Mouse (Mus musculus) embryo, embryonic 10.5 days (tissue): ENCODE measurements at regions not wholly inside any gene's neighbourhood (a gene's known extent, or its start where the extent isn't known, plus 50 kb on each side); places are given as distances from the start of the nearest gene placed in this dataset.
"Not testable (repeated sequence)": the region's sequence is repeated elsewhere in the genome, so short reads cannot be mapped to it uniquely, and the experiment has no call there.

Experiments
- DNase-seq: peaks from one replicate; pipeline ENCODE4 v3.0.0-alpha.2; 2015; ENCODE audit warnings: low spot score

DNA sequence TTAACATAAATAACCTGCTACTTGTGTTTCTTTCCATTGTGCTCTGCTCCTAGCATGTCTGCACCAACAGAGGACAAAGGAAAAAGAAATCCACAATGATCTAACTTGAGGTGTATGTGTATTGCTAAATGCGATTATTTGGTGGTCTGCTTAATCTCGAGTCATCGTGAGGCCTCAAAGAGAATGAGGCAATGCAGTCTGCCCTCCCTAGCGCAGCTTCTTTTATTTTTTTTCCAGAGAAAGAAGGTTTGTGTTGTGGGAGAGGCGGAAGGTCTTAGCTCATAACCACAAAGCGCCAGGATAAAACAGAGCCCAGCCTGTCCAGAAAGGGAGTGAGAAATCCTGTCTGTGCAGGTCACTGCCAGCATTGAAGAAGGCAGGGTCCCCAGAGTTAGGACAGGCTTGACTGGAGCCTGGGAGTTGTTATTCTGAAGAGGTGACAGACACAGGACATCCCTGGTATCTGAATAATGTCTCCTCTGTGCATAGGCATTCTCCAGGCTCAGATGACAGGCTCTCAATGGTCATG is 751.3 kb upstream of the Intu start:
- peak; percentile 28 for DNase-seq

- no peak for DNase-seq
Measured at GRCm38 (mm10) chr3:39780270-39780669, 750.8 kb upstream of the Intu start.

GRCm38 (mm10) chr3:39784901-39785300 is 746.2 kb upstream of the Intu start:
- DNase-seq, result no peak

DNA sequence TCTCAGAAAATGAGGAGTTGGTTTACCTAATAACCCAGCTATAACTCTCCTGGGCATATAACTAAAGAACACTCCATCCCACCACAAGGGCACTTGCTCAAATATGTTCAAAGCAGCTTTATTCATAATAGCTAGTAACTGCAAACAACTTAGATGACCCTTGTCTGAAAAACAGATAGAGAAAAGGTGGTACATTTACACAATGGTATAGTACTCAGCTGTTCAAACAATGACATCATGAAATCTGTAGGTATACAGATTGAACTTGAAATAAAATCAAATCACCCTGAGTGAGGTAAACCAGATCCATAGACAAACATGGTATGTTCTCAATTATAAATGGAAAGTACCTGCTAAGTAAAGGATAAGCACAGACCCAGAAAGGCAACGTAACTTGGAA is 721.5 kb upstream of the Intu start:
- no peak for DNase-seq

- peak; percentile 82 for DNase-seq
Measured at GRCm38 (mm10) chr3:39814814-39815213, 716.3 kb upstream of the Intu start.

GRCm38 (mm10) chr3:39830488-39831056 is 700.5 kb upstream of the Intu start:
- DNase-seq, result no peak

- DNase-seq, result no peak
Measured at GRCm38 (mm10) chr3:39838377-39839145, 692.5 kb upstream of the Intu start.

- no peak for DNase-seq
Measured at GRCm38 (mm10) chr3:39840946-39841345, 690.1 kb upstream of the Intu start.

GRCm38 (mm10) chr3:39845123-39845522 is 686.0 kb upstream of the Intu start:
- no peak for DNase-seq

DNA sequence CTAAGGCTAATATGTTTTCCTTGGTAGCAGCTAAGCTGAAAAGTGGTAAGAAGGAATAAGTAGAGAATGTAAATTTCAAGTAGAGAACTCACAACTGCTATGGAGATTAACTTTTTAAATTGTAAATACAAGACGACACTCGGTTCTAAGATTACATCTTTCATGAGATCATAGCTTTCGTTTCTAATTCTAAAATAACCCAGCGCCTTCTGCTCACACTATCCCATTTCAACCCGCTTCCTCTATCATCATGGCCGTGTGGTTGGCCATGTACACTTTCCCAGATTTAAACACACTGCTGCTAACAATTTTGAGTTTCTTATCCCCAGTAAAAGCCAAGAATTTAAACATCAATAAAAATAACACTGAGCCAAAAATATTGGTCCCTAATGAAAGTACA is 682.3 kb upstream of the Intu start:
- no peak for DNase-seq

DNA sequence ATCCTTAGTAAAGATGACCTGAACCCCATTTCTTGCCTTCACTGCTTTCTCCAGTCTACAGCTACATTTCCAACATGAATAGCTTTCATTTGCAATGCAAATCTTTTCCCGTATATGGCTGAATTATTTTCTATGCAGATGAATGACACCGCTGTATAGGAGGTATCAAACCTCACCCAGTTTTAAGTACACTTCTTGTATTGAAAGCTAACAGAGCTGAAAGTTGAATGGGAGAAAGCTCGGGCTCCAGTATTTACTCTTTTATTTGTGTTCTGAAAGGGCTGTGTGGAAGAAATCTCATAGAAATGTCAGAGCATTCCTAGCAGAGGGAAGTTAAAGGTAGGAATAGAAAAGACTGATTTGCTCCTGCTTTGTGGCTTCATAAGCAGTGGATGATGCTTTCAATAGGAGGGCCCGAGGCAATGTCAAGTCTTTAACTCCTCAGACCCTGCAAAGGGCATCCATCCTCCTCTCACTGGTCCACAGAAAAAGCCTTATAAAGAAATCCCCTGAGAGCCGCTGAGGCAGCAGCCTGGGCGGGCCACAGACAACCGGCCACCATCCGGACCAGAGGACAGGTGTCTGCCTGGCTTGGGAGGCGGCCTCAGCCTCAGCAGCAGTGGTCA is 673.8 kb upstream of the Intu start:
- peak; percentile 13 for DNase-seq

DNA sequence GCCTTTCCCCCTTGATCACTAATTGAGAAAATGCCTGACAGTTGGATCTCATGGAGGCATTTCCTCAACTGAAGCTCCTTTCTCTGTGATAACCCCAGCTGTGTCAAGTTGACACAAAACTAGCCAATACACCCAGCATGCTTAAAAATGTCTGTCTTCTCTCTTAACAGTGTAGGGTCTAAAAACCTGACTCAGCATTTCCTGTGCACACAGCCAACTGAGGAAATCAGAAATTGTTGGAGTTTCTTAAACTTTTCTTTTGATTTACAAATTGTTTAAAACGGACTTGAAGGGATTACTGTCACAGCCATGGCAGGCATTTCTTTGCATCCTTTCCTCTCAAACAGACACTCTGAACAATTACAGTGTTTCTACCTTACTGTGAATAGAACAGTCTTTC is 655.0 kb upstream of the Intu start:
- not testable (repeated sequence) for DNase-seq

DNA sequence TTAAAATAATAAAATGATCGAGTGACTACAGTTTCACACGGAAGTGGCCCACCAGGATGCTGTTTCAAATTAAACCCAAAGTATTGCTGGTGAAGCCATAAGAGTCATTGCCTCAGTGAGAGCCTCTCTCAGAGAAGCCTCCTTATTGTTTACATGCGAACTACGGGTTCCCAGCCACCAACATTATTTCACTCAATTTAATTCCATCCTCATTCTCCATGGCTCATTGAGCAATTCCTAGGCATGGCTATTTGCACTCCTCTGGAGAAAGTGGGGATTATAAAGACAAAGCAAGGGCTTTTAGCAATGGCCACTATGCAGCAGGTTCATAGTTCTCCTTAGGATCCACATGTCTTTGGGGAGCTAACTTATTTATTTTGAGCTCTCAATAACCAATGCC is 646.7 kb upstream of the Intu start:
- DNase-seq, result peak; percentile 13

DNA sequence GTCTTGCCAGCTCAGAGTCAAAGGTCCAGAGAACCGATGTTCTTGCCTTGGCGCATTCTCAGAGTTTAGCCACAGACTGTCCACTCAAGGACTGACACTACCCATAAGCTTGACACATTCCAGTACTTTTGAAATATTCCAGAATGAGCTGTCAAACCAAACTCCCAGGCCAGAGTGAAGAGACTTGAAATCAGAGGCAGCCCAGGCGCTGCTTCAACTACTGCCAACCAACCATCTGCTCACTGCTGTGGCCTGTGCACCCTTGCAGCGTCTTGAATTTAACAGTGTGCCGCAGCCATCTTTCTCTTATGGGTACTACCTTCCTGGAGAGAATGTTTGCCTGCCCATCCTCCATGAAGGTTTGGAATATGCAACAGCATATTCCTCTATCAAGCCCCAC is 642.7 kb upstream of the Intu start:
- peak; percentile 7 for DNase-seq

DNA sequence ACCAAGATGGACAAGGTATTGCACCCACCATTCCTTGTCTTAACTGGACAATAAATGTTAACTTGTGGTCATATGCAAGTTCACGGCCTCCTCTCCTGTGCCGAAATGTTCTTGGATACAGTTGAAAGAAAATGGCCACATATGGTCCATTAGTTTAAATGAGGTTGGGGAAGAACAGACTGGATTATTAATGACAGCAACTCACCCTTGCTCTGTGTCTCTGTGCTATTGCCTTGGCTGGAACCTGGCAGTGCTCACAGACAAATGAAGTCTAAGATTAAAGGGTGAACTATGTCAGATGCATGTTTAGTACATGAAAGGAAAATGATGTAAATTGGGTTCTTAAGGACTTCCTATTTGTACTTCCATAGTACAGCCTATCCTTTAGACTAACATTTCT is 641.9 kb upstream of the Intu start:
- DNase-seq, result no peak

- DNase-seq, result no peak
Measured at GRCm38 (mm10) chr3:39898961-39899360, 632.1 kb upstream of the Intu start.

DNA sequence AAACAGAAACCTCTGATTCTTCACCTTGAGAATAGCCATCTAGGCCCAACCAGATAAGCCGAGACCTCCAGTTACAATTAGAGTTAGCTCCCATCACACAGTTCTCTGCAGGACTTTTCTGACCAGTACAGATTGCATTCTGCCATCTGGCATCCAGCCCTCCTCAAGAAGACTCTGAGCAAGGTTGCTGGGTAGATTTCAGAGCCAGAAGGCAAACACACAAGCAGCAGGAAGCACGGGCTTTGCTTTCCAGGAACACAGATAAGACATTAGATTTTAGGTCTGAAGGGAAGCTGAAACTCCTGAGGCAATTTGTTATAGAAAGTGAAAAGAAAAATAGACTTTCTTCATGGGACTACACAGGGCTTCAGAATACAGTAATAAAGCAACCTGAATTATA is 630.9 kb upstream of the Intu start:
- DNase-seq, result peak; percentile 10

DNA sequence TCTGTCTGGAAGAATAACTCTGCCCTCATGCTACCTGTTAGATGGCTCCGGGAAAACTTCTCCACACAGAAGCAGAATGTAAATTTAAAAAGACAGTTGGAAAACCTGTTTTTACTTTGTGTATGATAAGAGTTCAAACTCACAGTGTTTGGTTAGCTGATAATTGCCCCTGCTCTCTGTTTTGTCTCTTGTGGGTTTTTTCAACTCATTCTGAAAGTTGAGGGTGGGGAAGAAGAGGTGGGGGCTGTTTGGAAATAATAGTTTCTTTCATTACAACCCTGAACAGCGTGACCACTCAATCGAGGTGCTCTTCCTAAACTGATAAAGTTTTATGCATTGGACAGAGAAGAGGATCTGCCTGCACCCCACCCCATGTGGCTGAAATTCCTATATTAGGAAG is 626.7 kb upstream of the Intu start:
- DNase-seq, result no peak

GRCm38 (mm10) chr3:39908676-39909362 is 622.3 kb upstream of the Intu start:
- no peak for DNase-seq

DNA sequence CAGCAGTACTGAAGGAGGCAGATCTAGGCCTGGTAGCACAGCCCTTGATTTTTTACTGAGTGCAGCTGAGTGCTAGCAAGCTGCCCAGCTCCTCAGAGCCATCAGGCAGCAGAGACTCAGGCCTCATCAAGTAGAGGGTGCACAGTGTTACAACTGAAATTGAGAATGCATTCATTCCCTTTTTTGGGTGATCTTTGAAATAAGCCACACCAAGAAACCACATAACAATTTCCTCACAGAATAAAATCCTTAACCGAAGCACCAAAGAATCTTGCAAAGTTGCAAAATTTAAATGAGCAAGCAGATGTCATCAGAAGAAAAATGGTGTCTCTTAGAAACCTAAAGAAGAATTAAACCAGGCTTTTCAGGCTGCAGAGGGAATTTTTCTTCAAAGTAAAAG is 621.4 kb upstream of the Intu start:
- no peak for DNase-seq

DNA sequence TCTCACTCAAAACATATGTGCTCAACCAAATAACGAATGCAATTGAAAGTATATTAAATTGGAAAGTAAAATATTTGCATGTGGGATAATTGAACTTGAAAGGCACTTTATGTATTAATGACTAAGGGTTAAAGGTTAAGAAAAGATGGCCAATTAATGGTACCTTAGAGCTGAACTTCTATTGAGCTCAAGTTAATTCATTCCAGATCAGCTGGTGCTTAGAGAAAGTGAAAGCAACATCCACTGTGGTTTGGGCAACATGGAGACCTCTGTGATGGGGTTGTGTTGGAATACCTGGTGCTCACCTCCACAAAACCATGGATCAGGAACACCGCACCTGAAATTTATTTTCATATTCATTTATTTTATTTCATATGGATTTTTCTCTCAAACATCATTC is 612.5 kb upstream of the Intu start:
- peak; percentile 22 for DNase-seq

DNA sequence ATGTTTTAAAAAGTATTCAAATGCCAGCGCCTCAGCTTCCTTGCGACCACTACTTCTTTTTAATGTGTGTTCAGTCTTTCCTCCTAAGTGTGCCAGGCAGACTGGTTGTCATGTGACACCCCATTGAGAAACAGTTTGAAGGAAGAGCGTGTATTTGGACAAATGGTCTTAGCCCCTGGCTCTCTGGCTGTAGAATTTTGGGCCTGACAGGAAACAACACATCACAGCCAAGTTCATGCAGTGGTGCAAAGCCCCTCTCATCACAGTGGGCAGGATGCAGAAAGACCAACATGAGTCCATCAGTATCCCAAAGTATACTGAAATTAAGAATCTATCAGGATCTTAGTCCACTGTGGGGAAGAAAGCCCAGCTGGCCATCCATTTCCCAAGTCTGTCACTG is 605.6 kb upstream of the Intu start:
- no peak for DNase-seq

GRCm38 (mm10) chr3:39928421-39928820 is 602.7 kb upstream of the Intu start:
- no peak for DNase-seq
